Comparison of ENCODE assay signal across 8 mouse cellular contexts in the genomic region with DNA sequence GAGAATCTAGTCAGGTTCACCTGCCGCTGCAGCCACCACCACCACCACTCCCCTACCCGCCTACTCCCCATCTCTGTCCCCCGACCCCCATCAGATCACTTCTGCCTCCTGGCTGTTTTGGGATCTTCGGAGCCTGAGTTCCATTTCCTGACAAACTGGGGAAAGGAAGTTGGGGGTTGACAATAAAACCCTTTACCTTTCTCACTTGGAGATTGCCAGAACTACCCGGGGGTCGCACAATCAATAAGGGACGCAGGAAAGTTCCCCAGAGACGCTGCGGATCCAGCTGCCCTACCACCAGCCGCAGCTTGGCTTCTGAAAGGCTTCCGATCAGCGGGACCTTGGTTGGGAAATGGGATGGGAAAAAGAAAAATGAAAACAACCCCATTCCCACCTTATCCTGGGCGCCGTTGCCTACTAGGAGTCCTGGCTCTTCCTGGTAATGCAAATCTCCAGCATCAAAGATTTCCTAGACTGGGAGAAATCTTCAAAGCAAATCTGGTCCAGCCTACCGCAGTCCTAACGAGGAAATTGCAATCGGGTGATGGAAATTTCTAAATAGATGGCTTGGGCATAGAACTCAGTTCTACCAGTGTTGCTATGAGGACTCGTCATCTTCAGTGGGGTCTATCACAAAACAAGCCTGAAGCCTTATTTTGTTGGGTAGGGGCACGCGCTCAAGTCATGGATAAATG. TPM values are rescaled to one million over a fixed set of nuclear protein-coding genes. Genes with fewer than 3 reads are reported as not detected.
A peak's percentile ranks its signal among the peaks of the same experiment; 100 is the strongest.
DNase-seq lines count a peak whose midpoint lies in the region; ATAC-seq and TF ChIP-seq lines count a peak whose summit lies in the region.

No protein-coding gene starts in this region.

- no peak for ATAC-seq in heart, embryonic 13.5 days (ENCODE audit: extremely low read depth, insufficient number of reproducible peaks, low FRiP score, low TSS enrichment)
- no peak for ATAC-seq in G1E (ENCODE audit: extremely low read depth, insufficient number of reproducible peaks, low FRiP score, poor library complexity, severe bottlenecking)
- no peak for ATAC-seq in heart, embryonic 16.5 days (replicated peaks; ENCODE audit: extremely low read depth, insufficient read depth, low FRiP score)
- ATAC-seq in liver, postnatal 0 days = no peak

- TF ChIP-seq CTCF in G1E (IDR thresholded peaks at IDR 0.05; ENCODE audit: low read depth, low read length) = no peak
- TF ChIP-seq CTCF in liver, postnatal 0 days (IDR thresholded peaks at IDR 0.05; ENCODE audit: low read depth) = no peak

- no peaks in the 10 kb centered on the region for H3K9me3 ChIP-seq in heart, embryonic 13.5 days
- no peaks in the 10 kb centered on the region for H3K9me3 ChIP-seq in G1E (replicated peaks)
- no peaks in the 10 kb centered on the region for H3K9me3 ChIP-seq in heart, embryonic 16.5 days (replicated peaks; ENCODE audit: control insufficient read depth, low read length)
- no peaks in the 10 kb centered on the region for H3K9me3 ChIP-seq in liver, postnatal 0 days (ENCODE audit: low read length)

- peak overlapping the region; percentile 80 for H3K9ac ChIP-seq in heart, embryonic 13.5 days
- peak overlapping the region; percentile 63 for H3K9ac ChIP-seq in heart, embryonic 16.5 days (ENCODE audit: low read length)
- peak overlapping the region; percentile 61 for H3K9ac ChIP-seq in liver, postnatal 0 days (replicated peaks)

- peak overlapping the region; percentile 82 for H3K4me3 ChIP-seq in heart, embryonic 13.5 days
- H3K4me3 ChIP-seq in G1E (ENCODE audit: low read depth, low read length) = peak overlapping the region; percentile 78
- H3K4me3 ChIP-seq in heart, embryonic 16.5 days (ENCODE audit: low read length) = peak overlapping the region; percentile 79
- peak overlapping the region; percentile 64 for H3K4me3 ChIP-seq in liver, postnatal 0 days (ENCODE audit: low read depth, low read length)

- no peak for TF ChIP-seq EP300 in liver, postnatal 0 days (IDR thresholded peaks at IDR 0.05; ENCODE audit: low read depth)

- intact Hi-C loops in heart, postnatal 36 days (cut with DNase I) = loop anchor here (1.0 kb wide), 1 partner anchor 14 kb away; no protein-coding TSS in a partner anchor

- peak overlapping the region; percentile 69 for H3K27ac ChIP-seq in heart, embryonic 13.5 days (replicated peaks)
- H3K27ac ChIP-seq in heart, embryonic 16.5 days (ENCODE audit: low read length) = peak overlapping the region; percentile 70
- H3K27ac ChIP-seq in liver, postnatal 0 days (ENCODE audit: low read depth) = peak overlapping the region; percentile 78

- 11% methylated on average over 20 of the region's 20 CpGs for WGBS in heart, embryonic 13.5 days
- 9% methylated on average over 20 of the region's 20 CpGs for WGBS in heart, embryonic 16.5 days
- 8% methylated on average over 20 of the region's 20 CpGs for WGBS in liver, postnatal 0 days (ENCODE audit: insufficient replicate concordance)

- peak overlapping the region; percentile 85 for H3K4me2 ChIP-seq in heart, embryonic 13.5 days
- peak overlapping the region; percentile 90 for H3K4me2 ChIP-seq in heart, embryonic 16.5 days (ENCODE audit: low read depth, low read length)
- H3K4me2 ChIP-seq in liver, postnatal 0 days (ENCODE audit: low read depth, low read length) = peak overlapping the region; percentile 96

- H3K4me1 ChIP-seq in heart, embryonic 13.5 days = peaks cover 27% of the 10 kb centered on the region
- H3K4me1 ChIP-seq in G1E (ENCODE audit: insufficient read depth, low read depth, low read length) = peaks cover 44% of the 10 kb centered on the region
- peaks cover 13% of the 10 kb centered on the region for H3K4me1 ChIP-seq in heart, embryonic 16.5 days (ENCODE audit: control insufficient read depth, insufficient read depth, low read length)
- H3K4me1 ChIP-seq in liver, postnatal 0 days (ENCODE audit: insufficient read depth) = peaks cover 19% of the 10 kb centered on the region

- no peak for DNase-seq in heart, postnatal 36 days
- DNase-seq in G1E (ENCODE audit: low spot score) = no peak
- no peak for DNase-seq in liver, postnatal 0 days
- no peak for DNase-seq in frontal cortex, adult 2 months (ENCODE audit: extremely low spot score in 1 of 2, low spot score in 1 of 2)
- no peak for DNase-seq in right cerebral cortex, postnatal 25 days
- no peak for DNase-seq in ovary, postnatal 36 days (ENCODE audit: low spot score)

- H3K36me3 ChIP-seq in heart, embryonic 13.5 days = peaks cover 31% of the 10 kb centered on the region
- peaks cover 67% of the 10 kb centered on the region for H3K36me3 ChIP-seq in G1E (replicated peaks)
- H3K36me3 ChIP-seq in heart, embryonic 16.5 days (ENCODE audit: control insufficient read depth, insufficient read depth) = peaks cover 11% of the 10 kb centered on the region; the same call in 1 of the 2 replicates
- H3K36me3 ChIP-seq in liver, postnatal 0 days (replicated peaks; ENCODE audit: insufficient read depth, low read length) = peaks cover 15% of the 10 kb centered on the region

- H3K27me3 ChIP-seq in heart, embryonic 13.5 days (replicated peaks) = no peaks in the 10 kb centered on the region
- H3K27me3 ChIP-seq in G1E (ENCODE audit: insufficient read depth, low read length) = no peaks in the 10 kb centered on the region
- no peaks in the 10 kb centered on the region for H3K27me3 ChIP-seq in heart, embryonic 16.5 days (ENCODE audit: control insufficient read depth, insufficient read depth, low read length)
- no peaks in the 10 kb centered on the region for H3K27me3 ChIP-seq in liver, postnatal 0 days (ENCODE audit: insufficient read depth, low read length)

RNA-seq across cellular contexts. Expression of gene Qpctl, which starts 0.8 kb away (rescaled TPM):
- 9.5 and 9.7 TPM in 2 replicates for polyA plus RNA-seq in heart, embryonic 13.5 days (2015; fragmentation: Nextera tagmentation; extraction: Ambion mirVana)
- 1 to 10 TPM; 3.8 to 4.8 TPM for total RNA-seq in heart, postnatal 36 days (2021)
- total RNA-seq in G1E (2014; fragmentation: Nextera tagmentation) = 5.1 and 5.9 TPM in 2 replicates
- total RNA-seq in G1E (2017) = 2.6 and 3.0 TPM in 2 replicates
- polyA plus RNA-seq in G1E (2012) = 6.2 and 6.7 TPM in 2 replicates
- 9.6 and 10.6 TPM in 2 replicates for polyA plus RNA-seq in heart, embryonic 16.5 days (2015; fragmentation: Nextera tagmentation; extraction: Ambion mirVana)
- 5.2 and 5.8 TPM in 2 replicates for polyA plus RNA-seq in liver, postnatal 0 days (2015; fragmentation: Nextera tagmentation; extraction: Ambion mirVana)
- 15.3 and 16.7 TPM in 2 replicates for polyA plus RNA-seq in frontal cortex, adult 2 months (2012; rRNA removed)

RNA-seq across cellular contexts. Expression of gene Snrpd2, which starts 1.2 kb away (rescaled TPM):
- polyA plus RNA-seq in heart, embryonic 13.5 days (2015; fragmentation: Nextera tagmentation; extraction: Ambion mirVana) = 107 and 113 TPM in 2 replicates
- total RNA-seq in heart, postnatal 36 days (2021) = 10 to 100 TPM; 66.8 to 67.0 TPM
- total RNA-seq in G1E (2014; fragmentation: Nextera tagmentation) (19.5 and 25.5 TPM in 2 replicates), G1E (2017) (75.1 and 92.3 TPM in 2 replicates)
- 73.1 and 75.0 TPM in 2 replicates for polyA plus RNA-seq in G1E (2012)
- 84.3 and 93.8 TPM in 2 replicates for polyA plus RNA-seq in heart, embryonic 16.5 days (2015; fragmentation: Nextera tagmentation; extraction: Ambion mirVana)
- polyA plus RNA-seq in liver, postnatal 0 days (2015; fragmentation: Nextera tagmentation; extraction: Ambion mirVana) = 38.9 and 41.0 TPM in 2 replicates
- polyA plus RNA-seq in frontal cortex, adult 2 months (2012; rRNA removed) = 70.7 and 83.9 TPM in 2 replicates

RNA-seq across cellular contexts. Expression of gene Gipr, which starts 17.6 kb away (rescaled TPM):
- 9.9 and 14.6 TPM in 2 replicates for polyA plus RNA-seq in heart, embryonic 13.5 days (2015; fragmentation: Nextera tagmentation; extraction: Ambion mirVana)
- total RNA-seq in heart, postnatal 36 days (2021) = under 1 TPM in 1 of 2 experiments, not detected in 1; 0.14 TPM
- total RNA-seq in G1E (2014; fragmentation: Nextera tagmentation) = 7.0 and 10.7 TPM in 2 replicates
- 6.5 and 6.8 TPM in 2 replicates for total RNA-seq in G1E (2017)
- polyA plus RNA-seq in G1E (2012) = 7.1 and 7.7 TPM in 2 replicates
- 104 and 107 TPM in 2 replicates for polyA plus RNA-seq in heart, embryonic 16.5 days (2015; fragmentation: Nextera tagmentation; extraction: Ambion mirVana)
- 0.04 TPM in 1 of 2 replicates, not detected in the other for polyA plus RNA-seq in liver, postnatal 0 days (2015; fragmentation: Nextera tagmentation; extraction: Ambion mirVana)
- 11.0 and 11.9 TPM in 2 replicates for polyA plus RNA-seq in frontal cortex, adult 2 months (2012; rRNA removed)

RNA-seq across cellular contexts. Expression of gene Eml2, which starts 27.9 kb away (rescaled TPM):
- 15.8 and 20.6 TPM in 2 replicates for polyA plus RNA-seq in heart, embryonic 13.5 days (2015; fragmentation: Nextera tagmentation; extraction: Ambion mirVana)
- 10 to 100 TPM; 34.3 to 44.4 TPM for total RNA-seq in heart, postnatal 36 days (2021)
- total RNA-seq in G1E (2014; fragmentation: Nextera tagmentation) (13.6 and 19.0 TPM in 2 replicates), G1E (2017) (14.3 and 15.1 TPM in 2 replicates)
- polyA plus RNA-seq in G1E (2012) = 25.4 and 27.2 TPM in 2 replicates
- 23.5 and 26.2 TPM in 2 replicates for polyA plus RNA-seq in heart, embryonic 16.5 days (2015; fragmentation: Nextera tagmentation; extraction: Ambion mirVana)
- polyA plus RNA-seq in liver, postnatal 0 days (2015; fragmentation: Nextera tagmentation; extraction: Ambion mirVana) = 3.3 and 3.4 TPM in 2 replicates
- 134 and 136 TPM in 2 replicates for polyA plus RNA-seq in frontal cortex, adult 2 months (2012; rRNA removed)

RNA-seq across cellular contexts. Expression of gene Fbxo46, which starts 28.7 kb away (rescaled TPM):
- polyA plus RNA-seq in heart, embryonic 13.5 days (2015; fragmentation: Nextera tagmentation; extraction: Ambion mirVana) = 8.0 and 8.6 TPM in 2 replicates
- 1 to 10 TPM; 4.6 to 5.3 TPM for total RNA-seq in heart, postnatal 36 days (2021)
- total RNA-seq in G1E (2014; fragmentation: Nextera tagmentation) (3.3 and 6.7 TPM in 2 replicates), G1E (2017) (6.2 and 7.2 TPM in 2 replicates)
- 27.3 and 27.8 TPM in 2 replicates for polyA plus RNA-seq in G1E (2012)
- polyA plus RNA-seq in heart, embryonic 16.5 days (2015; fragmentation: Nextera tagmentation; extraction: Ambion mirVana) = 9.8 and 9.9 TPM in 2 replicates
- 3.2 and 3.6 TPM in 2 replicates for polyA plus RNA-seq in liver, postnatal 0 days (2015; fragmentation: Nextera tagmentation; extraction: Ambion mirVana)
- polyA plus RNA-seq in frontal cortex, adult 2 months (2012; rRNA removed) = 8.4 and 9.0 TPM in 2 replicates
